Mouse (Mus musculus) megakaryocyte-erythroid progenitor cell, adult 5-6 weeks (primary cell): Measurements from ENCODE around the gene Cirbp. TPM values are rescaled to one million over a fixed set of nuclear protein-coding genes. Genes with fewer than 3 reads are reported as not detected.

Experiments
- ATAC-seq: replicated peaks from 2 replicates; pipeline ENCODE4 v1.8.0; 2016; ENCODE audit warnings: mild to moderate bottlenecking, inconsistent platforms; ENCODE audit not compliant: severe bottlenecking, poor library complexity, low FRiP score, low TSS enrichment
- total RNA-seq, 2 experiments: library from RNA; stranded (forward) in 1 of 2; stranded (reverse) in 1 of 2; fragments of 200-1000, 215-1000 nt in 1 of 2; fragments of >200 nt in 1 of 2; fragmentation: Nextera tagmentation in 1 of 2; gene quantifications; 2 replicates each; pipeline ENCODE4 v1.2.3; 2014 to 2017

The Cirbp gene
- total RNA-seq, 2 experiments from 2014 or later = 30.8 to 44.0 TPM

DNA sequence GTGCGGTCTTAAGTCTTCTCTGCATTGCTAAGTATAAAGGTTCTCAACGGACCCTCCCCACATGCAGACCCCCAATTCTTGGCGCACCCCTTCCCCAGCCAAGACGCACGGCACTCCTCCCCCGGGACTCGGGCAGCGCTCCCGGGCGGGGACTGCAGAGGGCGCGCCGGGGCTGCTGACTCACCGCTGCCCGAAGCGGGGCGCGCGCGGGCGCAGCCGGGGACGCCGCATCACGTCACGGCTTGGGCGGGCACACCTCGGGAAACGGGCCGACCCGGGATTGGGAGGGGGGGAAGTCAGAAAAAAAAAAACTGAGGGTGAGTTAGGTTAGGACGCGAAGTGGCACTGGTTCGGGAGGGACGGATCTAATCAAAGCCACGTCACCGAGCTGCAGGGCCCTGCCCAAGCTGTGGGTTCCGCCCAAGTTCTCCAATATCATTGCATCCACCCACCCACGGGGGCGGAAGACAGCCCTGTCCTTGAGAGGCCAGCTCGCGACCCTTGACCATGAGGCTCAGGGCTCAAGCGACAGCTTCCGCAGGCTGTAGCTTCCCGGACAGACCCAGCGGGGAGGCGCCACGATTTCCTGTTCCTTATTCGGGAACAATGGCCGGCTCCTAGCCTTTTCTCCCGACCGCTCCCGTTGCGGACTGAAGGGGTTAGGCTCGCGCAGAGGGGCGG, 17.0 kb upstream of the Cirbp start:
- peak; percentile 50 for ATAC-seq

DNA sequence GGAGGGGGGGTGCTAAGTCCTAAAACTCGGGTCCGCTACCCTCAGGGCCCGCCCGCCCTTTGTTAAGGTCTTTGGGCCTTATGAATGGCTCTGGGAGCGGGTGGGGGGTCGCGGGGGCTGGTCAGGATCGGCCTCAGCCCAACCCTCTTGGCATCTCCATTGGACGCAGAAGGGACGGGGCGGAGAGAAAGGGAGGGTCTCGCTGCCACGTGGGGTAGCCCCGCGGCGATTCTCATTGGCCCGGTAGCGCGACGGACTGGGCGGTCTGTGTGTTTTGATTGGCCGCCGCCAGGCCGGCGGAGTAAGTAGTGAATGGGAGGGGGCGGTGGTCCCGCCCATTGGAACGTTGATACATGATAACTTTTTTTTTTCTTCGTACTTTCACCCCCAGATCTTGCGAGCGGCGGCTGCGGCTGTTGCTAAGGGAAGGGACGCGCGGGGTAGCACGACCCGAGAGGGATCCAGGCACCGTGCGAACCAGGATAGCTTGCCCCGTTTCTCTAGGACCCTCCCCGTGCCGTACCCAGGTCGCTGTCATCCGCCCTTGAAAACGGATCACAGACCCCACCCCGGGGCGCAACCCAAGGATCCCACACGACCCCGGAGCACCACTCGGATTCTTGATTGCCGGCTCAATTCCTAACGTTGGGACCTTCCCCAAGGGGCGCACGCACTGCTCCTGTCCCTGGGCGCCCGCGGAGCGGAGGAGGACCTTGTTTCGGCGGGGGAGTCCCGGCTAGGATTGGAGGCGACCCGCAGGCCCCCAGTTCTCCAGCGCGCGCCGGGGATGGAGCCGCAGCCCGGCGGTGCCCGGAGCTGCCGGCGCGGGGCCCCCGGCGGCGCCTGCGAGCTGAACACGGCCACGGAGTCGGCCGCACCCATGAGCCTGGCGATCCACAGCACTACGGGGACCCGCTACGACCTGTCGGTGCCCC, 16.2 kb upstream of the Cirbp start:
- ATAC-seq = peak; percentile 62

DNA sequence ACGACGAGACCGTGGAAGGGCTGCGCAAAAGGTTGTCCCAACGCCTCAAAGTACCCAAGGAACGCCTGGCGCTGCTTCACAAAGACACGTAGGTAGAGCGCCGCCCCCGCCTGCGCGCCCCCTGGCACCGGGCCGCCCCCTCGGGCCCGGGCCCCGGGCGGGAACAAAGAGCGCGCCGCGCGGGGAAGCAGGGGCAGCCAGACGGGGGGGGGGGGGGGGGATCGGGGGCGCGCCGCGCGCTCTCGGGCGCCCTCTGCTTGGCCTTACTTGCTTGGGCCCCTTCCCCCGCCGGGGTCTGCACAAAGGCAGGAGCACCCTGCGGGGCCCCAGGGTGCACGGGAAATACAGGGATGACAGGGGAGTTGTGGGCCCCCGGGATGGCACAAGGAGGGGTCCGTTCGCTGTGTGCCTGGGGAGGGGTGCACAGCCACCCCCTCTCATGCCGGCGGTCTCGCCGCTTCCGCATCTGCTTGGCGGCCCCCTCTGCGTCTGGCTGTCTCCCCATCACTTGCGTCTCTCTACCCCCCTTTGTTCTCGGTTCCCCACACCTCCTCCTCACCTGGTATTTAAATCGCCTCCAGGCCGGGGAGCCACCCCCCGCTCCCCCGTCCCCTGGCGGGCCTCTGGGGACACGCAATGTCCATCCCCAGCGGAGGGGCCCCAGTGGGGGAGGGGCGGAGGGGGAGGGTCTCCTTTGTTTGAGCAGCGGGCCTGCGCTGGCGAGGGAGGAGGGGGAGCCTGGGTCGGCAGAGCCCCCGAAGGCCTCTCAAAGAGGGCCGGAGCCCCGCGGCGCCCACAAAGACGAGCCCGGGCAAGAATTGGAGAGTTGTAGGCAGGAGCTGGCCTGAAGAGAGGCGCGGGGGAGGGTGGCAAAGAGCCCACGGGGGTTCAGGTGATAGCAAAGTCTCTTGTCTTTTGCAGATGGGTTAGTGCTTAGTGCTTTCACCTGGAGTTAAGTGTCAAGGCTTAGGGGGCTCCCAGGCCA, 15.3 kb upstream of the Cirbp start:
- no peak for ATAC-seq

DNA sequence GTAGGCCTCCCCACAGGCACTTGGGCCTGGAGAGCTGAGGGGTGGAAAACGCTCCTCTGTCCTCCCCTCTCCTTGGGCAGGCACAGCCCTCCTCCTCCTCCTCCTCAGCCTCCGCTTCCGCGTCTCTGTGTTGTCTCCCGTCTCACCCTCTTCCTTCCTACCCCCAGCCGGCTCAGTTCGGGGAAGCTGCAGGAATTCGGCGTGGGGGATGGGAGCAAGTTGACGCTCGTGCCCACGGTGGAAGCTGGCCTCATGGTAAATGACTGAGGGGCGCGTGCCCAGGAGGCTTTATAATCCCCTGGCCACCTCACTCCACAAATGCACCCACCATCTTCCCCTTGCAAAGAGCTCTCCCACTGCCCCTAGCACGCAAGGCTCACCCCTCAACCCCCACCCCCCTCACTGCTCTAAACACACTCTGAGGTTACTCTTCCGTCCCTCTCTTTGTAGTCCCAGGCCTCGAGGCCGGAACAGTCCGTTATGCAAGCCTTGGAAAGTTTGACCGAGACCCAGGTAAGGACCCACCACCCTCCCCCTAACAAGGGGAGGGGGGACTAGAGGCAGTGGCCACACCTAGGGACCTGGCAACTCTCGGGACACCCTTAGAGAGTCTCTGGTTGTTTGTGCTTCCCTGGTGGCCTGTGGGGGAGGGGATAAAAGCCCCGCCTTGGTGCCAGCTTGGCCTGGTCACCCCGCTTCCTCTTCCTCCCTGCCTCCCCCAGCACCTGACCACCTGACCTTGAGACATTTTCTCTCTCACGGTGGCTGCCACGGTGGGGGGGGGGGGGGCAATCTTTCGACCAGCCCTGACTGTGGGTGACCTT, 14.4 kb upstream of the Cirbp start:
- no peak for ATAC-seq

DNA sequence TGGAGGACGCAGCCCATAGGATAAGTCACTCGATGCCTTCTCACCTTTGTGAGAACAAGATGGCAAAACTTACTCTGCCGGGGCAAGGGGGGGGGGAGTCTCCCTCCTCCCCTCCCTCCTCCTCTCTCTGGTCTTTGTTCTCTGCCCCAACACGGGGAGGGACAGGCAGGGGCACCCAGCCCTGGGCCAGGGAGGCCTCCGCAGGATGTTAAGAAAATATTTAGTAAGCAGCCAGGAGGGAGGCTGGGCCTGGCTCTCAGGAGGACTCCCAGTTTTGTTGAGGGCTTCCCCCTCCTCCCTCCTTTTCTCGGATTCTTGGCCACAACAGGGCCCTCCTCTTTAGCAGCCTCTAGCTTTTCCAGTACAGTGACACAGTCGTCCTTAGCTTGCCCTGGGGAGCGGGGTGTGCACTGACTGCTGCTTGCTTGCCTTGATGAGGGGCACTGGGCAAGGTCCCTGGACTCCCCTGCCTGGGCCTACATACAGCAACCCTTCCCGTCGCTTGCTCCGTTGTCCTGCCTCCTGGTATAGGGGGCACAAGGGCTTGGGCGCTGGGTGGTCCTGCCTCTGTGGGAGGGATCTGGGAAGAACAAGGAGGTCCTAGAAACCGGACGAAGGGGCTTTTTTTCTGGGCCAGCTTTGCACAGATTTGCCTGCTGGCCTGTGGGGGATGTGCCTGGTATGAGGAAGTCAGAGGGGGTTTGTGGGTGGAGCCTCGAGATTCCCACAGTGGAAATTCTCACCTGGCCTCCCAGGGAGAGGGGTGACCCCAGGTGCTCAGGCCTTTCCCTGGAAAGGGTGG, 13.5 kb upstream of the Cirbp start:
- no peak for ATAC-seq

DNA sequence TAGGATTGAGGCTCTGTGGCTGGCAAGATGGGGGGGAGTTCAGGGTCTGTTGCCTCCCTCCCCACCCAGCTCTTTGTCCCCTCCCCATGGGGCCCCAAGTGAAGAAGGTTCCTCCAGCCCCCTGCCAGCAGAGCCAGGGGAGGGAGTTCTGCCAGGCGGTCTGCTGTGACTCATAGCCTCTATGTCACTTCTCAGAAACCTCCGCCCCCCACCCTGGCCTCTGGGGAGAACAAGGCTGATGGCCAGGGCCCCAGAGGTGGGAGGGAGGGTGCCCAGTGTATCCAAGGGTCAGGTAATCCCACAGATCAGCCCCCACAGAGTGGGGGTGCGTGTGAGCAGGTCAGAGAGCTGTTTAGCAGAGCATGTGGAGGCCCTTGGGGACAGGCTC, 12.9 kb upstream of the Cirbp start:
- ATAC-seq = no peak

DNA sequence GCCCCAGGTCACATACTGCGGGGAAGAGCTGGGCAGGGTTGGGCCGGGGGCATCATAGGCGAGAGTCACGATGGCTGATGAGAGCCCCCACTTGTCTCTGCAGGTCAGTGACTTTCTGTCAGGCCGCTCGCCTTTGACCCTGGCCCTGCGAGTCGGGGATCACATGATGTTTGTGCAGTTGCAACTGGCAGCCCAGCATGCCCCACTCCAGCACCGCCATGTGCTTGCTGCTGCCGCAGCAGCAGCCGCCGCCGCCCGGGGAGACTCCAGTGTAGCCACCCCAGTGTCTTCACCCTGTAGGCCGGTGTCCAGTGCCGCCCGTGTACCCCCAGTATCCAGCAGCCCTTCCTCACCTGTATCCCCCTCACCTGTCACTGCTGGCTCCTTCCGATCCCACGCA, 12.1 kb upstream of the Cirbp start:
- ATAC-seq = no peak

DNA sequence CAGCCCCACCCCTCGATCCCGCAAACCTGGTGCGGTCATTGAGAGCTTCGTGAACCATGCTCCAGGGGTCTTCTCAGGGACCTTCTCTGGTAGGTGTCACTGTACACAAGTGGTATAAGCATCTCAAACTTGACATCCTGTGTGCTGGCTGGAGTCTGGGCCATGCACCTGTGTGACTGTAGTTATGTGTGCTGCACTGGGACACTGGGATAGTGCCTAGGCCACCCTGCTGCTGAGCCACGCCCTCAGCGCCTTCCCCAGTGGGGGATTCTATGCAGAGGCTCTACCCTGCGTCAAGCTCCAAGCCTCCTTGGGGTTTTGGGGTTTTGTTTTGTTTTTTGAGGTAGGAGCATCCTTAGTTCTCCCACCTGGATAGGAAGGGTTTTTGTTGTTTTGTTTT, 11.4 kb upstream of the Cirbp start:
- ATAC-seq = no peak

DNA sequence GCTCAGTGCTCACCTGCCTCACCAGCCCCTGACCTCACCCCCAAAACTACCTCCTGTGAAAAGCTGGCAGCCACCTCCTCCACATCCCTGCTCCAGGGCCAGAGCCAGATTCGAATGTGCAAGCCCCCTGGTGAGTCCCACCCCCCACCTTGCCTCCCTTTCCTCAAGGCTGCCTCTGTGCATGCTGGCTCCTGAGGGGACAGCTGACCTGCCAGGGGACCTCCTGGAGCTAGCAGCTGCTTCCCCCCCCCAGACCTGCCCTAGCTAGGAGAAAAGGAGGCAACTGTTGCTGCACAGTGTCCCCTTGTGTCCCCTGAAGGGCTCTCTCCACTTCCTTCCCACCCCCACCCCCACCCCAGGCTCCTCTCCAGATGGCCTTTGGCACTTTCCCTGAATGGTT, 10.5 kb upstream of the Cirbp start:
- ATAC-seq = no peak

DNA sequence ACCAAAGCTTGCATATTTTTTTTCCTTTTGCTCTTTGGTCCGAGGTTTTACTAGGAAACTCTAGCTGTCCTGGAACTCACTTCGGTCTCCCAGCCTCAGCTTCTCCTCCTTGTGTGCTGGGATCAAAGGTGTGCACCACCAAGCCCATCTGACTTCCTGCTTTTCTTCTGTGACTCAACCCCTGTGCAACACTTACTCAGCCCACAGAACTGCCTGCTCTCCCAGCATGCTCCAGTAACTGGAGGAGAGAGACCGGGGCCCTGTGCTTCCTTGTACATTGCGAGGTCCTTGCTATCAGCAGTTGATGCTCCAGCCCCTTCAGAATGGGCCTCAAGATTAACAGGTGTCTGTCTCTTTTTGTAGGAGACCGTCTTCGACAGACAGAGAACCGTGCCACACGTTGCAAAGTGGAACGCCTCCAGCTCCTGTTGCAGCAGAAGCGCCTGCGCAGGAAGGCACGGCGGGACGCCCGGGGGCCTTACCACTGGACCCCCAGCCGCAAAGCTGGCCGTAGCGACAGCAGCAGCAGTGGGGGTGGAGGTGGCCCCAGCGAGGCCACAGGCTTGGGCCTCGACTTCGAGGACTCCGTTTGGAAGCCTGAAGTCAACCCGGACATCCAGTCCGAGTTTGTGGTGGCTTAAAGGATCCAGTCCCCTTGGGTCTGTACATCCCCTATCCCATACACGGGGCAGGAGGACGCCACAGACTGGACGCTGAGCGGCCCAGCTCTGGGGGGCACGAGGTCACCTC, 9.6 kb upstream of the Cirbp start:
- no peak for ATAC-seq

DNA sequence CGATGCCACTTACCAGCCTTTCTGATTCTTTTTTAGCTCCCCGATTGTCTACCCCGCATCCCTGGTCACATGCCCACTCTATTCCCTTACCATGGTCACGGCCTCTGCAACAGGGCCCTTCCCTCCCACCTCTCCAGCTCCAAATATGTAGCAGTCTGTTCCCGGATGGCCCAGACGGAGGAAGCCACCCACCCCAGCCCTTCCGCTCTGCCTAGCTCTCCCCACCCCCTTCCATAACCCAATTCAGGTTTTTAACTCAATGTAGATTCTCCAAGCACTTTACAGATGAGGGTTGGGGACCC, 9.1 kb upstream of the Cirbp start:
- ATAC-seq = no peak

DNA sequence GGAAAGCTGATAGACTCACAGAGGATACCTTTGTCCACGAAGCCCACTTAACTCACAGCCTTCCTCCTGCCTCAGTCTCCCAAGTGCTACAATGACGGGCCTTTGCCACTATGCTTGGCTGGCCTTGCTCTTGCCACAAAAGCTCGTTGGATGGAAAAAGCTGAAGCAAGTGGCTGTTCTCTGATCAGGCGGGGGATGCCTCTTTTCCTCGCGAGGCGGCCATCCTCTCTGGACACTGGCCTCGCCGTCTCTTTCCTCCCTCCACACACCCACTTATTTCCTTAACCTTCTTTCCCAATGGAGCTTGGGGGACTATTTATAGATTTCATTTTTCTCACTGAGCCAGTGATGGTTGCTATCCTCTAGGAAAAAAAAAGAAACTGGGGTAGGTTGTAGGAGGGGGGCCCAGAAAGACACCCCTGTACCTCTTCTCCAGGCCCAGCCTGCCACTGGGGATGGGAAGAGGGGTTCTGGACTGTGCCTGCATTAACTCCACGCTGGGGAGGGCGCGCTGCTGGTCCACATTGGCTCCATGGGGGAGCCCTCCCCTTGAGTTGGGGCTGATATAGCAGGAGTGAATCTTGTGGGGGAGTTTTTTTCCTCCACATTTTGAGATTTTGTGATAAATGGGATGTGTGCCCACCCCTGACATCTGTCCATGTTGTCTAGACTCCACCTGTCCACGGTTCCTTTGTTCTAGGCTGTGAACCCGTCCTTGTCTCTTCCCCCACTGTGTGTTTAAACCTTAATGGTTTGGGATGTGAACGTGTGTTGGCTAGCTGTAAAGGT, 8.4 kb upstream of the Cirbp start:
- no peak for ATAC-seq

DNA sequence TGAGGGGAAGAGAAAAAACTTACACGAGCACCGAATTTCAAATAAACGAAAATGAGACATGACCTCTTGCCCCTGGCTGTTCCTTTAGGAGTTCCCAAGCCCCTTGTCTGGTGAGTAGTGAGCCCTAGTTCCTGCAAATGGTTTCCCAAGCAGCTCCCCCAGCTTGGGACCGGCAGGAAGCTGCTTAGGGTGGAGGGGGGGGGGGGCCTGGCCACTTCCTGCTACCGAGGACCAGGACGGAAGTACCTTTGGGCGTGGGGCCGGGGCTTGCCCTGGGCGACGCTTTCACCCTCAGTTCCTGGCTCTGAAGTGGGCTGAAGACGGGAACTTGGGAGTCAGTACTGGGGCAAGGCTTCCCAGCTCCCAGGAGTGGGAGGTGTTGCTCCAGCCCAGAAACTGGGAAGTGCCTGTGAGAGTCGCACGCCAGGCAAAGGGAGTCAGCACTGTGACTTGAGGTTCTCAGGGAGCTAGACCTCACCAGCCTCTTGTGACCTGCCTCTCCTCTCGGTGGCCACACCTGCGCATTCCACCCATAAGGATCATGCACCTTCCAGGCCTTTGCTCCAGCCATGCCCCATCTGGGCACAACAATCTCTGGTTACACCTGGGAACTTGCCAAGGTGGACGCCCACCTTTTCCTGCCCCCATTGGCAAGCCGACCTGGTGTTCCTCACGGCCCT, 7.3 kb upstream of the Cirbp start:
- no peak for ATAC-seq

DNA sequence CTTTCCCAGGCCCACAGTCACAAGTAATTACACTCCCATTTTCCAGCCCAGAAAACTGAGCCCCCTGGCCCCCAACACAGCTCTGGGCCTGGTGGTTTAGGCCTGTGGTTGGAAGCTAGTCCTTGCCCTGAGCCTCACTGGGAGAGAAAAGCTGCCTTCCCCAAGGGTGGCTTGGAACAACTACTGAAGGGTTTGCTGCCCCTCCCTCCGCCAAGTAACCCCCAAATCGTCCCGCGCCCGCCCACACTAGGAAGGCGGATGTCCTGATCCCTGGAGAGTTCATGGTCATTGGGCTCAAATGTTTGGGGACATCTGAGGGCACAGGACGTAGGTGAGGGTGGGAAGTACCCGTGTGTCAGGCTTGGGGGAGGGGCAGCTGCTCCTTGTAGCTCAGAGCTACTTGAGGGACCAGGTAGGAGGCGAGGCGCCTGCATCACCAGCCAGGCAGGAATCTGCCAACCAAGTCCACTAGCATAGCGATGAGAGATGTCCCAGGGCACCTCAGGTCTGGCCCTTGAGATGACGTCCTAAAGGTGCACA, 6.7 kb upstream of the Cirbp start:
- peak; percentile 10 for ATAC-seq

DNA sequence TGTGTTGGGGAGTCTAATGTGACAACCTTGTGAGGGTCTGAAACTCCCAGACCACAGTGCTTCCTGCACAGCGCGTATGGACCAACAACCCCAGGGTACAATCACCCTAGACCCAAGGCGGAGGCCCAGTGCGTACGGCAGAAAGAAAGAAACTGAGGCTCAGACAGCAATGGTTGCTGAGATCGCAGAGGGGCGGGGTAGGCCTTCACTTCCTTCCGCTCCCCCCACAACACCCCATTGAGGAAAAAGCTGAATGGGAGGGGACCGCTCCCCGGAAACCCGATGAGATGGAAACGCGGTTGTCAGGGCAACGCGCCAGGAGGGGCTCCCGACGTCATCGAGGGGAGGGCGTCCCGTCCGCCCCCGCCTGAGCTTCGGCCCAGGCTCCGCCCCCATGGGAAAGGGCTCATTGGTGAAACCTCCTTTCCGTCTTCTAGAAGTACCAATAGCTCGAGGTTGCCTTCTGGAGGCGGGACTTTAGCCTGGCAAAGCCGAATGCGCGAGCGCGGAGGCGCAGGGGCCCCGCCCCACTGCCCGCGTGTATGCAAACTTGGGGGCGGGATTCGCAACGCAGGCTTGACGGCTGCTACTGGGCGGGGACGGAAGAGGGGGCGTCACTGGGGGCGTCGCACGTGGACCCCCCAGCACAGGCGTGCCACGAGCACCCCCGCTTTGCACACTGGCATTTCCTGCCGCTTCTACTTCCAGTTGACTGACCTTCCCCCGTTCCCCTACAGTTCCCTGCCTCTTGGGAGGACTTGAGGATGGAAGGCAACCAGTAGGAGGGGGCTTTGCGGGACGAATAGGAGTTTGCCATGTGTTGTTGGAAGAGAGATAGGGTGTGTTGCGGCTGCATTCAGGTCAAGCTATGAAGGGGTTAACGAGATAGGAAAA, 6.0 kb upstream of the Cirbp start:
- ATAC-seq = peak; percentile 83
